ENCODE assay signal across 20 mouse cellular contexts in the genomic region with DNA sequence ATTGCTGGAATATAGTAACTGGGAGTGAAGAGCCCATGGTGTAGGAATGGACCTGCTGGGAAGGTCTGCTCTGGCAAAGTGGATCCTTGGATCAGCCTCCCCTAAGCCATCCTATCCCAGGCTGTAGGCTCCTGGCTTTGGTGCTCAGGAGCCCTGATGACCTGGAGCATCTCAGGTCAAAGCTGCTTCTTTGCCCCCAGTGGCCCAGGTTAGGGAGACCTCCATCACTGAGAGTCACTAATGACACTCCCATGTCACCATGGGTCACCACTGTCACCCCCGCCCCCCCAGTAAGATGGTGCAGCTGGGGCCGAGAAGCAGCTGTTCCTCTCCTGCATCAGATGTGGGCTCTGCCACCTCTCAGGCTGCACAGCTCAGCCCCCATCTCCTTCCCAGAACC. TPM values are rescaled to one million over a fixed set of nuclear protein-coding genes. Genes with fewer than 3 reads are reported as not detected.
DNase-seq lines count a peak whose midpoint lies in the region; ATAC-seq and TF ChIP-seq lines count a peak whose summit lies in the region.
"Had no signal": no experiment of that assay in that cellular context is flagged by ENCODE, and none has a peak within 500 bp of the region (broad histone marks: within the 10 kb centered on the region; RNA-seq: fewer than 3 reads in every experiment).

No protein-coding gene starts in this region.

- peaks cover 15% of the 10 kb centered on the region for H3K27me3 ChIP-seq in hindbrain, embryonic 10.5 days (ENCODE audit: insufficient read depth, poor library complexity, severe bottlenecking)
- no peaks in the 10 kb centered on the region for H3K27me3 ChIP-seq in hindbrain, embryonic 16.5 days (replicated peaks; ENCODE audit: control insufficient read depth, insufficient read depth, low read length)
- no peaks in the 10 kb centered on the region for H3K27me3 ChIP-seq in forebrain, embryonic 14.5 days (replicated peaks; ENCODE audit: control insufficient read depth, insufficient read depth, low read length)
- H3K27me3 ChIP-seq in hindbrain, postnatal 0 days (ENCODE audit: insufficient read depth, low read length), result no peaks in the 10 kb centered on the region
- H3K27me3 ChIP-seq in neural tube, embryonic 15.5 days (replicated peaks), result no peaks in the 10 kb centered on the region

- 71% methylated on average over 2 of the region's 2 CpGs for WGBS in hindbrain, embryonic 10.5 days
- WGBS in hindbrain, embryonic 16.5 days, result 63% methylated on average over 2 of the region's 2 CpGs
- whole genome bisulfite sequencing in forebrain, embryonic 14.5 days, result 72% methylated on average over 2 of the region's 2 CpGs
- WGBS in hindbrain, postnatal 0 days, result 72% methylated on average over 2 of the region's 2 CpGs
- 65% methylated on average over 2 of the region's 2 CpGs for WGBS in neural tube, embryonic 15.5 days

- H3K9ac ChIP-seq in hindbrain, embryonic 16.5 days (ENCODE audit: low read depth, low read length), result no peak overlapping the region
- H3K9ac ChIP-seq in forebrain, embryonic 14.5 days (ENCODE audit: low read length), result peak overlapping the region; percentile 40; the same call in 1 of the 2 replicates
- no peak overlapping the region for H3K9ac ChIP-seq in hindbrain, postnatal 0 days (replicated peaks; ENCODE audit: low read length)
- H3K9ac ChIP-seq in neural tube, embryonic 15.5 days (replicated peaks), result no peak overlapping the region
- H3K9ac ChIP-seq: intestine, embryonic 15.5 days; limb, embryonic 15.5 days had no signal

- no peak for TF ChIP-seq CTCF in hindbrain, postnatal 0 days (IDR thresholded peaks at IDR 0.05; ENCODE audit: low read depth)

- H3K36me3 ChIP-seq in hindbrain, embryonic 10.5 days, result no peaks in the 10 kb centered on the region
- no peaks in the 10 kb centered on the region for H3K36me3 ChIP-seq in hindbrain, embryonic 16.5 days (ENCODE audit: control insufficient read depth, insufficient read depth, low read length)
- no peaks in the 10 kb centered on the region for H3K36me3 ChIP-seq in forebrain, embryonic 14.5 days (ENCODE audit: control insufficient read depth, insufficient read depth, low read length)
- H3K36me3 ChIP-seq in hindbrain, postnatal 0 days (ENCODE audit: insufficient read depth, low read length), result no peaks in the 10 kb centered on the region
- no peaks in the 10 kb centered on the region for H3K36me3 ChIP-seq in neural tube, embryonic 15.5 days
- H3K36me3 ChIP-seq: heart, embryonic 10.5 days; intestine, embryonic 15.5 days; limb, embryonic 15.5 days had no signal

- peak overlapping the region; percentile 88 for H3K27ac ChIP-seq in hindbrain, embryonic 10.5 days
- no peak overlapping the region for H3K27ac ChIP-seq in hindbrain, embryonic 16.5 days (ENCODE audit: low read depth, low read length)
- peak overlapping the region; percentile 82 for H3K27ac ChIP-seq in forebrain, embryonic 14.5 days (ENCODE audit: low read depth, low read length)
- no peak overlapping the region for H3K27ac ChIP-seq in hindbrain, postnatal 0 days
- H3K27ac ChIP-seq in neural tube, embryonic 15.5 days (replicated peaks), result 0 out of 2 replicates have a peak overlapping the region, but pooled peaks have one; percentile 6
- H3K27ac ChIP-seq: heart, embryonic 10.5 days; intestine, embryonic 15.5 days; limb, embryonic 15.5 days had no signal

- no peak overlapping the region for H3K4me2 ChIP-seq in hindbrain, embryonic 16.5 days (ENCODE audit: low read length)
- H3K4me2 ChIP-seq in forebrain, embryonic 14.5 days (ENCODE audit: low read length), result no peak overlapping the region
- H3K4me2 ChIP-seq in hindbrain, postnatal 0 days (ENCODE audit: low read depth, low read length), result no peak overlapping the region
- no peak overlapping the region for H3K4me2 ChIP-seq in neural tube, embryonic 15.5 days
- H3K4me2 ChIP-seq: intestine, embryonic 15.5 days; limb, embryonic 15.5 days had no signal

- no peaks in the 10 kb centered on the region for H3K9me3 ChIP-seq in hindbrain, embryonic 10.5 days
- H3K9me3 ChIP-seq in hindbrain, embryonic 16.5 days (ENCODE audit: control insufficient read depth, low read length), result no peaks in the 10 kb centered on the region
- H3K9me3 ChIP-seq in forebrain, embryonic 14.5 days (replicated peaks; ENCODE audit: control insufficient read depth, low read length), result no peaks in the 10 kb centered on the region
- H3K9me3 ChIP-seq in hindbrain, postnatal 0 days (ENCODE audit: low read length), result no peaks in the 10 kb centered on the region
- no peaks in the 10 kb centered on the region for H3K9me3 ChIP-seq in neural tube, embryonic 15.5 days (replicated peaks)
- H3K9me3 ChIP-seq: heart, embryonic 10.5 days; intestine, embryonic 15.5 days; limb, embryonic 15.5 days had no signal

- DNase-seq in hindbrain, embryonic 10.5 days (ENCODE audit: low spot score), result no peak
- no peak for DNase-seq in forebrain, embryonic 14.5 days (ENCODE audit: low spot score)
- no peak for DNase-seq in hindbrain, postnatal 0 days (ENCODE audit: low spot score)
- DNase-seq in gastrocnemius, postnatal 10 days, result no peak
- DNase-seq: adrenal gland, postnatal 25 days; cerebellum, adult 9-10 months; gastrocnemius, postnatal 25 days; kidney, postnatal 4 days; lung, adult 18-20 months; right cerebral cortex, adult 18-20 months; thymus, postnatal 4 days had no signal

- no peak for ATAC-seq in hindbrain, embryonic 16.5 days
- ATAC-seq in forebrain, embryonic 14.5 days, result no peak
- 0 out of 2 replicates have a peak, but pooled peaks have one; percentile 9 for ATAC-seq in hindbrain, postnatal 0 days
- peak; percentile 46; the same call in 1 of the 2 replicates for ATAC-seq in neural tube, embryonic 15.5 days (ENCODE audit: low FRiP score)
- no peak for ATAC-seq in frontal cortex, adult (ENCODE audit: low TSS enrichment)
- ATAC-seq: activated CD4-positive, CD25-positive, alpha-beta regulatory T cell, adult 4 months; intestine, embryonic 15.5 days had no signal

- no peak overlapping the region for H3K4me3 ChIP-seq in hindbrain, embryonic 10.5 days
- H3K4me3 ChIP-seq in hindbrain, embryonic 16.5 days (ENCODE audit: low read length), result no peak overlapping the region
- H3K4me3 ChIP-seq in forebrain, embryonic 14.5 days (ENCODE audit: low read depth, low read length), result no peak overlapping the region
- H3K4me3 ChIP-seq in hindbrain, postnatal 0 days (ENCODE audit: low read length), result no peak overlapping the region
- H3K4me3 ChIP-seq in neural tube, embryonic 15.5 days (replicated peaks), result no peak overlapping the region
- H3K4me3 ChIP-seq: heart, embryonic 10.5 days; intestine, embryonic 15.5 days; limb, embryonic 15.5 days had no signal

- peaks cover 21% of the 10 kb centered on the region for H3K4me1 ChIP-seq in hindbrain, embryonic 10.5 days (replicated peaks)
- no peaks in the 10 kb centered on the region; the same call in none of the 2 replicates for H3K4me1 ChIP-seq in hindbrain, embryonic 16.5 days (ENCODE audit: control insufficient read depth, insufficient read depth, low read depth, low read length)
- H3K4me1 ChIP-seq in forebrain, embryonic 14.5 days (ENCODE audit: control insufficient read depth, insufficient read depth, low read length), result peaks cover 18% of the 10 kb centered on the region
- 0 out of 2 replicates have a peak, but pooled peaks cover 5% of the 10 kb centered on the region for H3K4me1 ChIP-seq in hindbrain, postnatal 0 days (ENCODE audit: insufficient read depth, low read length)
- H3K4me1 ChIP-seq in neural tube, embryonic 15.5 days, result peaks cover 11% of the 10 kb centered on the region
- H3K4me1 ChIP-seq: heart, embryonic 10.5 days; intestine, embryonic 15.5 days; limb, embryonic 15.5 days had no signal

RNA-seq across cellular contexts. Expression of gene Scrt2, which starts 11.4 kb away (rescaled TPM):
- polyA plus RNA-seq in hindbrain, embryonic 10.5 days (2016; fragmentation: Nextera tagmentation; extraction: Ambion mirVana), result 5.5 and 19.0 TPM in 2 replicates
- polyA plus RNA-seq in hindbrain, embryonic 16.5 days (2015; fragmentation: Nextera tagmentation; extraction: Ambion mirVana), result 7.6 and 8.0 TPM in 2 replicates
- 16.1 and 16.2 TPM in 2 replicates for polyA plus RNA-seq in forebrain, embryonic 14.5 days (2014; fragmentation: Nextera tagmentation; extraction: Ambion mirVana)
- 13.3 and 18.4 TPM in 2 replicates for total RNA-seq in hindbrain, postnatal 0 days (2014; rRNA removed)
- 4.1 and 4.4 TPM in 2 replicates for polyA plus RNA-seq in hindbrain, postnatal 0 days (2015; fragmentation: Nextera tagmentation; extraction: Ambion mirVana)
- 7.5 and 9.2 TPM in 2 replicates for polyA plus RNA-seq in neural tube, embryonic 15.5 days (2015; fragmentation: Nextera tagmentation; extraction: Ambion mirVana)
- total RNA-seq in gastrocnemius, postnatal 10 days (2021), result not detected
- total RNA-seq: gastrocnemius, postnatal 25 days; heart, postnatal 25 days had no signal
- polyA plus RNA-seq: activated CD4-positive, CD25-positive, alpha-beta regulatory T cell, adult 4 months; heart, embryonic 10.5 days; kidney, embryonic 14.5 days; limb, embryonic 15.5 days had no signal

RNA-seq across cellular contexts. Expression of gene Srxn1, which starts 35.4 kb away (rescaled TPM):
- polyA plus RNA-seq in hindbrain, embryonic 10.5 days (2016; fragmentation: Nextera tagmentation; extraction: Ambion mirVana), result 15.6 and 18.7 TPM in 2 replicates
- 28.6 and 32.1 TPM in 2 replicates for polyA plus RNA-seq in hindbrain, embryonic 16.5 days (2015; fragmentation: Nextera tagmentation; extraction: Ambion mirVana)
- polyA plus RNA-seq in forebrain, embryonic 14.5 days (2014; fragmentation: Nextera tagmentation; extraction: Ambion mirVana), result 11.8 and 12.0 TPM in 2 replicates
- 51.7 and 54.5 TPM in 2 replicates for total RNA-seq in hindbrain, postnatal 0 days (2014; rRNA removed)
- polyA plus RNA-seq in hindbrain, postnatal 0 days (2015; fragmentation: Nextera tagmentation; extraction: Ambion mirVana), result 26.4 and 26.8 TPM in 2 replicates
- polyA plus RNA-seq in neural tube, embryonic 15.5 days (2015; fragmentation: Nextera tagmentation; extraction: Ambion mirVana), result 25.8 and 27.7 TPM in 2 replicates
- total RNA-seq in gastrocnemius, postnatal 10 days (2021), result 10 to 100 TPM in 1 of 2 experiments, 1 to 10 TPM in 1; 8.7 to 14.7 TPM

Comparison
In these comparisons a context has a peak if more than half of its experiments do, and no peak if none do; other contexts are left out.
1. H3K27ac ChIP-seq: peak in hindbrain, embryonic 10.5 days (single experiment), forebrain, embryonic 14.5 days (single experiment) and neural tube, embryonic 15.5 days (single experiment); none in hindbrain, embryonic 16.5 days (single experiment) and hindbrain, postnatal 0 days (single experiment).
2. ATAC-seq: peak in hindbrain, postnatal 0 days (single experiment) and neural tube, embryonic 15.5 days (single experiment); none in hindbrain, embryonic 16.5 days (single experiment), forebrain, embryonic 14.5 days (single experiment) and frontal cortex, adult (single experiment).